Mouse (Mus musculus) forebrain, embryonic 10.5 days (tissue): ENCODE data around the gene Tstd2. TPM values are rescaled to one million over a fixed set of nuclear protein-coding genes. Genes with fewer than 3 reads are reported as not detected.
A peak's percentile ranks its signal among the peaks of the same experiment; 100 is the strongest.

Experiments
- DNase-seq: peaks from one replicate; pipeline ENCODE4 v3.0.0-alpha.2; 2017; ENCODE audit warnings: low spot score; ENCODE audit errors: extremely low spot score
- H3K27ac ChIP-seq: fragments of 300-500 bp; sonication (generic); 2 replicates; pipeline ENCODE4 v1.5.1; 2016; ENCODE audit warnings: mild to moderate bottlenecking
- H3K27me3 ChIP-seq: fragments of 300-500 bp; sonication (generic); 2 replicates; pipeline ENCODE4 v1.6.1; 2016; ENCODE audit warnings: mild to moderate bottlenecking; ENCODE audit not compliant: poor library complexity, severe bottlenecking
- H3K36me3 ChIP-seq: fragments of 300-500 bp; sonication (generic); replicated peaks from 2 replicates; pipeline ENCODE4 v1.6.1; 2016; ENCODE audit warnings: mild to moderate bottlenecking, moderate library complexity
- H3K4me1 ChIP-seq: fragments of 300-500 bp; sonication (generic); 2 replicates; pipeline ENCODE4 v1.6.1; 2016
- H3K4me3 ChIP-seq: fragments of 300-500 bp; sonication (generic); 2 replicates; pipeline ENCODE4 v1.5.1; 2016; ENCODE audit warnings: mild to moderate bottlenecking, moderate library complexity
- H3K9me3 ChIP-seq: fragments of 300-500 bp; sonication (generic); 2 replicates; pipeline ENCODE4 v1.6.1; 2016; ENCODE audit warnings: mild to moderate bottlenecking, moderate library complexity
- WGBS: fragments of 180-500 bp; shearing (Covaris S2); methylation state at CpG from one replicate; pipeline ENCODE4 v1.1.7; 2016; 5-methylcytosine and 5-hydroxymethylcytosine counted together
- polyA plus RNA-seq: library from polyadenylated mRNA; unstranded; fragments of >200 nt; fragmentation: Nextera tagmentation; extraction: Ambion mirVana; gene quantifications from 2 replicates; pipeline ENCODE4 v1.2.1, GENCODE M21; 2016

The Tstd2 gene
- polyA plus RNA-seq, 1 experiment from 2014 or later, result 67.4 TPM

GRCm38 (mm10) chr4:46092429-46093076 lies 45.9 kb downstream of the Tstd2 start:
- 85% methylated on average over 5 of the region's 5 CpGs for WGBS

GRCm38 (mm10) chr4:46089524-46090125 lies 48.9 kb downstream of the Tstd2 start:
- 89% methylated on average over 14 of the region's 14 CpGs for WGBS
- Histone ChIP-seq H3K36me3 (no peaks in the 10 kb centered on the region), H3K4me3 (no peak overlapping the region), H3K27ac (no peak overlapping the region), H3K27me3 (no peaks in the 10 kb centered on the region), H3K9me3 (no peaks in the 10 kb centered on the region), H3K4me1 (peaks cover 29% of the 10 kb centered on the region)
- DNase-seq, result no peak

More at GRCm38 (mm10) chr4:46092429-46093076, 45.9 kb downstream of the Tstd2 start:
- Histone ChIP-seq H3K4me1 (peaks cover 26% of the 10 kb centered on the region), H3K27me3 (no peaks in the 10 kb centered on the region), H3K9me3 (no peaks in the 10 kb centered on the region), H3K4me3 (no peak overlapping the region), H3K27ac (0 out of 2 replicates have a peak overlapping the region, but pooled peaks have one; percentile 25), H3K36me3 (no peaks in the 10 kb centered on the region)
- no peak for DNase-seq

GRCm38 (mm10) chr4:46087852-46088251 lies 50.6 kb downstream of the Tstd2 start:
- DNase-seq, result no peak
- WGBS, result 64% methylated on average over 5 of the region's 5 CpGs
- H3K27me3 ChIP-seq, result no peaks in the 10 kb centered on the region
- H3K4me1 ChIP-seq, result peaks cover 19% of the 10 kb centered on the region; the same call in 1 of the 2 replicates
- H3K4me3 ChIP-seq, result no peak overlapping the region
- no peaks in the 10 kb centered on the region for H3K9me3 ChIP-seq
- no peaks in the 10 kb centered on the region for H3K36me3 ChIP-seq
- H3K27ac ChIP-seq, result no peak overlapping the region

- DNase-seq, result no peak
Observed at GRCm38 (mm10) chr4:46087427-46087771, 51.1 kb downstream of the Tstd2 start.

GRCm38 (mm10) chr4:46086718-46087426 lies 51.6 kb downstream of the Tstd2 start:
- Histone ChIP-seq H3K27me3 (no peaks in the 10 kb centered on the region), H3K36me3 (no peaks in the 10 kb centered on the region), H3K9me3 (no peaks in the 10 kb centered on the region), H3K4me1 (peaks cover 14% of the 10 kb centered on the region; the same call in 1 of the 2 replicates), H3K4me3 (no peak overlapping the region), H3K27ac (no peak overlapping the region)
- 85% methylated on average over 18 of the region's 18 CpGs for WGBS
- no peak for DNase-seq

More at GRCm38 (mm10) chr4:46087427-46087771, 51.1 kb downstream of the Tstd2 start:
- 84% methylated on average over 7 of the region's 7 CpGs for WGBS
- H3K4me1 ChIP-seq, result peaks cover 16% of the 10 kb centered on the region; the same call in 1 of the 2 replicates
- no peak overlapping the region for H3K27ac ChIP-seq
- H3K27me3 ChIP-seq, result no peaks in the 10 kb centered on the region
- no peaks in the 10 kb centered on the region for H3K36me3 ChIP-seq
- H3K9me3 ChIP-seq, result no peaks in the 10 kb centered on the region
- no peak overlapping the region for H3K4me3 ChIP-seq

GRCm38 (mm10) chr4:46085223-46085811 lies 53.2 kb downstream of the Tstd2 start:
- WGBS, result 70% methylated on average over 9 of the region's 9 CpGs
- Histone ChIP-seq H3K4me3 (no peak overlapping the region), H3K27ac (no peak overlapping the region), H3K9me3 (no peaks in the 10 kb centered on the region), H3K27me3 (no peaks in the 10 kb centered on the region), H3K36me3 (no peaks in the 10 kb centered on the region), H3K4me1 (peaks cover 11% of the 10 kb centered on the region; the same call in 1 of the 2 replicates)
- no peak for DNase-seq

GRCm38 (mm10) chr4:46084416-46085172 lies 53.9 kb downstream of the Tstd2 start:
- peak overlapping the region; percentile 8 for H3K27ac ChIP-seq
- 67% methylated on average over 9 of the region's 9 CpGs for WGBS
- no peaks in the 10 kb centered on the region for H3K9me3 ChIP-seq
- DNase-seq, result no peak
- no peaks in the 10 kb centered on the region for H3K27me3 ChIP-seq
- no peaks in the 10 kb centered on the region for H3K36me3 ChIP-seq
- H3K4me1 ChIP-seq, result peaks cover 11% of the 10 kb centered on the region; the same call in 1 of the 2 replicates
- H3K4me3 ChIP-seq, result no peak overlapping the region

GRCm38 (mm10) chr4:46082555-46082954 lies 55.9 kb downstream of the Tstd2 start:
- no peak overlapping the region for H3K27ac ChIP-seq
- DNase-seq, result no peak
- no peak overlapping the region for H3K4me3 ChIP-seq
- WGBS, result 82% methylated on average over 11 of the region's 11 CpGs
- no peaks in the 10 kb centered on the region for H3K9me3 ChIP-seq
- peaks cover 11% of the 10 kb centered on the region; the same call in 1 of the 2 replicates for H3K4me1 ChIP-seq
- H3K36me3 ChIP-seq, result no peaks in the 10 kb centered on the region
- no peaks in the 10 kb centered on the region for H3K27me3 ChIP-seq

- Histone ChIP-seq H3K9me3 (no peaks in the 10 kb centered on the region), H3K27me3 (no peaks in the 10 kb centered on the region), H3K27ac (no peak overlapping the region), H3K4me1 (peaks cover 10% of the 10 kb centered on the region; the same call in 1 of the 2 replicates), H3K4me3 (no peak overlapping the region), H3K36me3 (no peaks in the 10 kb centered on the region)
- no peak for DNase-seq
- 87% methylated on average over 4 of the region's 4 CpGs for WGBS
Observed at GRCm38 (mm10) chr4:46080261-46080660, 58.2 kb downstream of the Tstd2 start.

- no peaks in the 10 kb centered on the region for H3K4me1 ChIP-seq
- H3K27me3 ChIP-seq, result no peaks in the 10 kb centered on the region
- WGBS, result 78% methylated on average over 2 of the region's 2 CpGs
- H3K27ac ChIP-seq, result no peak overlapping the region
- no peaks in the 10 kb centered on the region for H3K9me3 ChIP-seq
- no peak for DNase-seq
- no peak overlapping the region for H3K4me3 ChIP-seq
- no peaks in the 10 kb centered on the region for H3K36me3 ChIP-seq
Observed at GRCm38 (mm10) chr4:46076892-46077291, 61.6 kb downstream of the Tstd2 start.

- Histone ChIP-seq H3K27me3 (no peaks in the 10 kb centered on the region), H3K9me3 (no peaks in the 10 kb centered on the region), H3K36me3 (no peaks in the 10 kb centered on the region), H3K4me3 (no peak overlapping the region), H3K27ac (no peak overlapping the region), H3K4me1 (no peaks in the 10 kb centered on the region)
- no peak for DNase-seq
- WGBS, result 89% methylated on average over 3 of the region's 3 CpGs
Observed at GRCm38 (mm10) chr4:46075664-46076063, 62.8 kb downstream of the Tstd2 start.

- H3K9me3 ChIP-seq, result no peaks in the 10 kb centered on the region
- peaks cover 7% of the 10 kb centered on the region; the same call in 1 of the 2 replicates for H3K4me1 ChIP-seq
- H3K4me3 ChIP-seq, result no peak overlapping the region
- WGBS, result 87% methylated on average over 4 of the region's 4 CpGs
- no peaks in the 10 kb centered on the region for H3K27me3 ChIP-seq
- H3K27ac ChIP-seq, result no peak overlapping the region
- no peaks in the 10 kb centered on the region for H3K36me3 ChIP-seq
- DNase-seq, result no peak
Observed at GRCm38 (mm10) chr4:46073736-46074135, 64.8 kb downstream of the Tstd2 start.
